Mouse (Mus musculus): ENCODE results near the gene Olfr247. TPM values are rescaled to one million over a fixed set of nuclear protein-coding genes. Genes with fewer than 3 reads are reported as not detected.
"Not testable (repeated sequence)": the region's sequence is repeated elsewhere in the genome, so short reads cannot be mapped to it uniquely, and the experiment has no call there.

Gene Olfr247
- total RNA-seq (2021), result not detected

GRCm38 (mm10) chr10:129976040-129976439 is at the start of gene Olfr247:
Olfr247 (minus strand) TSS chr10:129976140.
- DNase-seq, result not testable (repeated sequence)

DNA sequence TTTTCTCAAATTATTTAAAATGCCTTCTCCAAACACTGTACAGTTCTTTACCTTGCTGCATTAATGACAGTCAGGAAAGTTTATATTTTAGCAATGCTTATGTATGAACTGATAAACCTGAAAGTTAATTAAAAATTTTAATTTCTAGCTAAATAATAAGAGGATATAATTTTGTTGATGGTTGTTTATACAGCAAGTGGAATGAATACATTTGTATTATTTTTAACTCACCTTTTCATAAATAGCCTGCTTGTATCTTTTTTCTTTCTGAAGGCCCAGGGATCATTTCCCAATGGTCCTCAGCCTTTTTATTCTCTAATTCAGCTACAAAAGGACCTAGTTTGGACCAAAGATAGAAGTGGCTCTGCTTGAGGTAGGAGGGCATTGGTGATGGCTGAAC is 36.4 kb upstream of the Olfr247 start, which contains the start of gene Olfr820:
Gene Olfr820 (plus strand): TSS at position 301 of the 400 bp plus-strand sequence.
- DNase-seq, result no peak

- DNase-seq, result not testable (repeated sequence)
Measured at GRCm38 (mm10) chr10:130005366-130005765, 29.4 kb upstream of the Olfr247 start.

DNA sequence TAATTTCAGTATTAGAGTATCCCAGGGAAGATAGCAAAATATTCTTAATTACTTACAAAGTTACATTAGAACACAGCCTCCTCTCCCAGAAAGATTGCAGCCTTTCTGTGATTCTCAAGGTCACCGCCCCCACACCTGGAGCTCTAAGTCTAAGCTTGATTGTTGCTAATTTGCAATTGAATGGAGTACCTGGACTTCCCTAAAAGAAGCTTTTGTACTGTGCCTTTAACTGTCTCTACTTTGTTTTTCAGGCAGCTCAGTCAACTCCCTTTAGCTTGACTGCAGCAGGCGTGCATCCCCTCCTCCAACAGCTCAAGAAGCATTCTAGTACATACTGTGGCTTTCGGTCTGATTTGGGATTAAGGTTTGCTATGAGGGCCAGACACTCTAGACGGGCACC is 28.2 kb upstream of the Olfr247 start:
- DNase-seq, result not testable (repeated sequence)

GRCm38 (mm10) chr10:129984962-129985361 is 9.0 kb upstream of the Olfr247 start, which contains the start of gene Gm10310:
Gm10310 (minus strand) TSS chr10:129985062.
- DNase-seq, result not testable (repeated sequence)

- not testable (repeated sequence) for DNase-seq
Measured at GRCm38 (mm10) chr10:129981867-129982266, 5.9 kb upstream of the Olfr247 start.

DNA sequence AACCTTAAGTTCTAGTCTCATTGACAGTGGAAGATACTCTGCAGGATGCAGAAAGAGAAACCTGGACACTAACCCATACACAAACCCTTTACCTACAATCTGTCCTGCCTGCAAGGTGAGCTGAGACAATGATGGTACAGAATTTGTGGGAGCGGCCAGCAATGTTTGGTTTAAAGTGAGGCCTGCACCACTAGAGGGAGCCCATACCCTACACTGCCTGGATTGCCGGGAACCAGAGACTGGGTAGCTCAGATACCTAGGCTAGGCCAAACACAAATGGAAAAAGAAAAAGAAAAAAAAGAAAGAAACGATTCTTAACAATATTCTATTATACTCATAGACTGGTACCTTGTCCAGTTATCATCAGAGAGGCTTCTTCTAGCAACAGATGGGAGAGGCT is 2.9 kb downstream of the Olfr247 start:
- DNase-seq, result not testable (repeated sequence)

DNA sequence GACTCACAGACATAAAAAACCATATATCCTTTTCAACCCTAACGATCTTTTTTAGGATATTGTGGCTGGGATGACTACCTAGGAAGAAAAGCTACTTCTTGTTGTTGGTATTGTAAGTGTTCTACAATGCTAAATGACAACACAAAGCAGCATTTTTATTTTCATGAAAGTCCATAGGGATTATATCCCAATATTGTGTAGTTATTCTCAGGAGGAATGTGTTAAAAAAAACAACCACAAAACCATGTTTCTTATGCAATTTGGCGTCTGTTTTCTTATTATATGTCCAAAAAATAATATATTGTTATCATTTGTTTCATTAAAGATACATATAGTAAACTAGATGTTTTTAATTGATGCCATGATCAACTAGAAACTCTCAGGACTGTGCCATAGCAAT is 8.8 kb downstream of the Olfr247 start, which contains the start of gene Olfr819:
Gene Olfr819 (minus strand): TSS at position 101 of the 400 bp plus-strand sequence.
- not testable (repeated sequence) for DNase-seq

- DNase-seq, result not testable (repeated sequence)
Measured at GRCm38 (mm10) chr10:129966232-129966631, 9.7 kb downstream of the Olfr247 start.

- DNase-seq, result no peak
Measured at GRCm38 (mm10) chr10:129949000-129949399, 26.9 kb downstream of the Olfr247 start, which contains the start of gene Olfr818. Olfr818 (minus strand) TSS chr10:129949100.

Other genes with a start within 250 kb of the Olfr247 start
- gene Olfr805, start 246.8 kb downstream of the Olfr247 start, total RNA-seq (2021), result not detected
- not detected for gene Olfr806, start 234.2 kb downstream of the Olfr247 start, total RNA-seq (2021)
- not detected for gene Olfr807, start 218.3 kb downstream of the Olfr247 start, total RNA-seq (2021)
- gene Olfr808, start 210.7 kb downstream of the Olfr247 start, total RNA-seq (2021), result not detected
- gene Olfr809, start 201.5 kb downstream of the Olfr247 start, total RNA-seq (2021), result not detected
- gene Olfr810, start 181.2 kb downstream of the Olfr247 start, total RNA-seq (2021), result not detected
- gene Olfr811, start 171.7 kb downstream of the Olfr247 start, total RNA-seq (2021), result not detected
- gene Olfr812, start 130.0 kb downstream of the Olfr247 start, total RNA-seq (2021), result not detected
- gene Olfr813, start 120.8 kb downstream of the Olfr247 start, total RNA-seq (2021), result not detected
- gene Olfr814, start 96.3 kb downstream of the Olfr247 start, total RNA-seq (2021), result not detected
- not detected for gene Olfr815, start 70.3 kb downstream of the Olfr247 start, total RNA-seq (2021)
- not detected for gene Olfr816, start 60.5 kb downstream of the Olfr247 start, total RNA-seq (2021)
- not detected for gene Olfr818, start 27.0 kb downstream of the Olfr247 start, total RNA-seq (2021)
- gene Olfr819, start 8.9 kb downstream of the Olfr247 start, total RNA-seq (2021), result not detected
- gene Gm10310, start 8.9 kb upstream of the Olfr247 start, total RNA-seq (2021), result not detected
- not detected for gene Olfr820, start 36.5 kb upstream of the Olfr247 start, total RNA-seq (2021)
- gene Olfr821, start 54.2 kb upstream of the Olfr247 start, total RNA-seq (2021), result not detected
- not detected for gene Olfr822, start 95.1 kb upstream of the Olfr247 start, total RNA-seq (2021)
- gene Olfr823, start 139.2 kb upstream of the Olfr247 start, total RNA-seq (2021), result not detected
- not detected for gene Olfr824, start 153.9 kb upstream of the Olfr247 start, total RNA-seq (2021)
- gene Olfr825, start 190.6 kb upstream of the Olfr247 start, total RNA-seq (2021), result not detected
- not detected for gene Olfr826, start 208.0 kb upstream of the Olfr247 start, total RNA-seq (2021)
- gene Olfr827, start 238.3 kb upstream of the Olfr247 start, total RNA-seq (2021), result not detected

Data from layer of hippocampus, postnatal 36 days (tissue).